Mouse (Mus musculus) small intestine, adult 2 months (tissue): ENCODE data around the gene Plce1. TPM values are rescaled to one million over a fixed set of nuclear protein-coding genes. Genes with fewer than 3 reads are reported as not detected.

Experiments
- H3K27ac ChIP-seq: fragments of 200-500 bp; 2 replicates; pipeline ENCODE4 v1.5.1; 2012; ENCODE audit warnings: low read depth, low read length, control low read depth, inconsistent platforms; ENCODE audit not compliant: insufficient read depth
- H3K27me3 ChIP-seq: fragments of 200-500 bp; 2 replicates; pipeline ENCODE4 v1.6.1; 2012; ENCODE audit warnings: mild to moderate bottlenecking, moderate library complexity, low read length, inconsistent platforms; ENCODE audit not compliant: control insufficient read depth, insufficient read depth
- H3K36me3 ChIP-seq: fragments of 200-500 bp; 2 replicates; pipeline ENCODE4 v1.6.1; 2012; ENCODE audit warnings: mild to moderate bottlenecking, low read length, control low read depth, inconsistent platforms; ENCODE audit not compliant: control insufficient read depth, insufficient read depth
- H3K4me1 ChIP-seq: fragments of 200-500 bp; 2 replicates; pipeline ENCODE4 v1.6.1; 2012; ENCODE audit warnings: low read length, inconsistent platforms, mixed read lengths; ENCODE audit not compliant: control insufficient read depth, insufficient read depth, insufficient read length
- H3K4me3 ChIP-seq: fragments of 200-500 bp; 2 replicates; pipeline ENCODE4 v1.5.1; 2012; ENCODE audit warnings: low read depth, mild to moderate bottlenecking, control low read depth, inconsistent platforms, low read length, moderate library complexity
- CTCF ChIP-seq: fragments of 200-500 bp; IDR thresholded peaks from 2 replicates; pipeline ENCODE4 v1.5.1; 2012; ENCODE audit warnings: low read depth, mild to moderate bottlenecking, control low read depth, inconsistent platforms, low read length, moderate library complexity, mixed read lengths; ENCODE audit not compliant: insufficient replicate concordance, insufficient read length; ENCODE audit errors: extremely low read depth
- POLR2A ChIP-seq: fragments of 200-500 bp; IDR thresholded peaks from 2 replicates; pipeline ENCODE4 v1.6.1; 2012; ENCODE audit warnings: low read depth, mild to moderate bottlenecking, control low read depth, inconsistent platforms, low read length, moderate library complexity
- WGBS: fragments of 180-500 bp; shearing (Covaris S2); methylation state at CpG from one replicate; pipeline ENCODE4 v1.1.7; 2018; 5-methylcytosine and 5-hydroxymethylcytosine counted together
- polyA plus RNA-seq: library from polyadenylated mRNA; depleted of rRNA; stranded (reverse); fragments of >200 nt; gene quantifications from 2 replicates; pipeline ENCODE4 v1.2.3, GENCODE M21; 2012

Gene Plce1
- polyA plus RNA-seq, 1 experiment: 2.6 TPM

- H3K27ac ChIP-seq: no peak overlapping the region
- H3K4me1 ChIP-seq: peaks cover 6% of the 10 kb centered on the region; the same call in 1 of the 2 replicates
- 83% methylated on average over 1 of the region's 1 CpGs for WGBS
- no peaks in the 10 kb centered on the region for H3K36me3 ChIP-seq
- TF ChIP-seq POLR2A (no peak), CTCF (no peak)
- no peaks in the 10 kb centered on the region for H3K27me3 ChIP-seq
- no peak overlapping the region for H3K4me3 ChIP-seq
Observed at GRCm38 (mm10) chr19:38582861-38583260, 102.0 kb downstream of the Plce1 start.

- H3K4me1 ChIP-seq: peaks cover 6% of the 10 kb centered on the region
- WGBS: 15% methylated on average over 5 of the region's 5 CpGs
- H3K36me3 ChIP-seq: no peaks in the 10 kb centered on the region
- TF ChIP-seq POLR2A: no peak
- no peak for TF ChIP-seq CTCF
- no peak overlapping the region for H3K27ac ChIP-seq
- H3K4me3 ChIP-seq: no peak overlapping the region
- no peaks in the 10 kb centered on the region for H3K27me3 ChIP-seq
Observed at GRCm38 (mm10) chr19:38587559-38587958, 106.7 kb downstream of the Plce1 start.

DNA sequence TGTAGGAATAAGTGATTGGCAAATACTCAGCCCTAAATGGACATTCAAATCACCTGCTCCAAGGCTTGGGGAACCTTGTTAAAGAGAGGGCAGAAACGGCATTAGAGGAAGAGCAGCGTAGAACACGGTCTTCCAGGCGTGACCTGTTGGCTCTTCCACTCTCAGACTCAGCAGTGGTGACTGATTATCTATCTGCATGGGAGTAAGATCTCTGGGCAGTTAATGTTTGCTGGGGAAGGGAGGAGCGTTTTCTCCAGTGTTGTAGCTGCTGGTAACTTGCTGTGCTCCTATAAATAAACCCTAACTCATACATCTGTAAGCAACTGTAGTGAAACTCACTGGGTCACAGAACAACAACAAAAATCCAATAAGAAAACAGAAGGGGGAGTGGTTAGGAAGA is 108.6 kb downstream of the Plce1 start:
- Histone ChIP-seq H3K36me3 (no peaks in the 10 kb centered on the region), H3K27ac (no peak overlapping the region), H3K4me1 (peaks cover 6% of the 10 kb centered on the region), H3K4me3 (no peak overlapping the region), H3K27me3 (no peaks in the 10 kb centered on the region)
- WGBS: 66% methylated on average over 5 of the region's 5 CpGs
- TF ChIP-seq CTCF (no peak), POLR2A (no peak)

DNA sequence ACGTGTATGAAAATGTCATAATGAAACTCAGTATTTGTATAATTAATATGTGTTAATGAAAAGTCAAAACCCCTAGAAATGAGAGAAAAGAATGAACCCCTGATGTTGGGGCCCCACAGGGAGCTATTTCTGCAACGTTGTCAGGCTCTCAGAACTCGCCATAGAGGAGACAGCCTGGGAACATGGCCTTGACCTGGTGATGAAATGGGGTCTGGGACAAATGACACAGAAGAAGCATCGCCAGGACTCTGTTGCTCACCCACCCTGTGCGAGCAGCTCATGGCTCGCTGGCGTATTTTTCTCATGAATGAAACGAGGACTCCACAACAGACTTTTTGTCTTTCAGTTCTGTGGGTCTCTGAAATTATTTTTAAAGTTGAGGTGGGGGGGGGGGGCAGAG is 109.0 kb downstream of the Plce1 start:
- H3K27me3 ChIP-seq: no peaks in the 10 kb centered on the region
- peaks cover 6% of the 10 kb centered on the region for H3K4me1 ChIP-seq
- no peak overlapping the region for H3K4me3 ChIP-seq
- no peaks in the 10 kb centered on the region for H3K36me3 ChIP-seq
- TF ChIP-seq CTCF: no peak
- TF ChIP-seq POLR2A: no peak
- no peak overlapping the region for H3K27ac ChIP-seq
- 86% methylated on average over 8 of the region's 8 CpGs for WGBS

DNA sequence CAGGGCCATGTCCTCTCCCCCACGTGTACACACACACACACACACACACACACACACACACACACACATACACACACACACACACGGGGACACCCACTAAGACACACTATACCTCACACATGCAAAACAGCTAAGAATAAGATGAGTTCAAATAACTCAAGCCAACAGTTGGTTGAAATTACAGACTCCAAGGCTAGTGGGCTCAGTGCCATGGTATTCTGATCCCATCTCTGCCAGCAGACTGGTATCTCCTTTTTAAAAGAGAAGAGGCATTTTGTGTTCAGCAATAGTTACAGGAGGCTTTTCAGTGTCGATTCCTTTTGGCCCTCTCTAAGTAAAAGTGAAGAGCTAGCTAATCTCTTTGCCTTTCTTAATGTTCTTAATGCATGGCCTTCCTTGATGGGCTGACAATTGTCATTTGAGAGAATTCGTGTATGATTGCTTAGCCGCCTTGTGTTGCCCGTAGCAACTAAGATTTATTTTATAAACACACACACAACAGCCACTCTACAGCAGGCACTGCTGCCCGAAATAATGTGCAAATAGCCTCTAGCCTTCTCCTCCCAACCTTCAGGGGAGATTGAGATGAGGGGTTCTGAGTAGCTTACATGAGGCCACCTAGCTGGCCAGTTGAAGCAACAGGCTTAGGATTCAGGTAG is 111.8 kb downstream of the Plce1 start:
- Histone ChIP-seq H3K4me3 (no peak overlapping the region), H3K27me3 (no peaks in the 10 kb centered on the region), H3K36me3 (no peaks in the 10 kb centered on the region), H3K27ac (no peak overlapping the region), H3K4me1 (peaks cover 2% of the 10 kb centered on the region)
- TF ChIP-seq CTCF (no peak), POLR2A (no peak)
- 65% methylated on average over 7 of the region's 7 CpGs for WGBS

DNA sequence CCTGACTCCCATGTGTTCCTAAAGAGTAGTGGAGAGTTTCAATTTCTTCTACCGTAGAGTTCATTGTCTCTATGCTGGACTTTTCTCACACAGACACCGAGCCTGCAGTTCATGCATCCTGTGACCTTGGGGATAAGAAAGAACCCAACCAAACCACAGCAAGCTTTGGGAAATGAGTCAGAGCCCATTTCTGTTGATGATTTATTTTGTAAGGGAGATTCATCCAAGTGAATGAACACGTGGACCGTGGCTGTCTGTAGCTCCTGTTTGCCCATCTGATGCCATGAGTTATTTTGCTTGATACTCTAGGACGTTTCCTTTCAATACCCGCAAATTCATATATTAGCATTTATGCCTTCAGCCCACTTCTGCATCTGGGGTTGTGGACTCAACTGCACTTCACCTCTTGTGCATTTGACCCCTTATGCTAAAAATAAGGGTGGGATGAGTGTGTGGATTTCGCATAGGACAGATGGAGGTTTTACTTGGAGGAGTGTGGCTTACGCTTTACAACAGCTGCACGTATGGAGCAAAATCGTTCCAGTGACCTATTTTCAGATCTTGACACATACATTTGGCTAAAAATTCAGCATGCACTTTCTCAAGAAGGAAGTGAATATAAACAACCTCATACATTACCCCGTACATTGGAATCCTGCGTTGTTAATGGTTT is 112.5 kb downstream of the Plce1 start:
- Histone ChIP-seq H3K4me3 (no peak overlapping the region), H3K36me3 (no peaks in the 10 kb centered on the region), H3K27ac (no peak overlapping the region), H3K27me3 (no peaks in the 10 kb centered on the region), H3K4me1 (peaks cover 5% of the 10 kb centered on the region)
- no peak for TF ChIP-seq POLR2A
- TF ChIP-seq CTCF: no peak
- WGBS: 72% methylated on average over 12 of the region's 12 CpGs

DNA sequence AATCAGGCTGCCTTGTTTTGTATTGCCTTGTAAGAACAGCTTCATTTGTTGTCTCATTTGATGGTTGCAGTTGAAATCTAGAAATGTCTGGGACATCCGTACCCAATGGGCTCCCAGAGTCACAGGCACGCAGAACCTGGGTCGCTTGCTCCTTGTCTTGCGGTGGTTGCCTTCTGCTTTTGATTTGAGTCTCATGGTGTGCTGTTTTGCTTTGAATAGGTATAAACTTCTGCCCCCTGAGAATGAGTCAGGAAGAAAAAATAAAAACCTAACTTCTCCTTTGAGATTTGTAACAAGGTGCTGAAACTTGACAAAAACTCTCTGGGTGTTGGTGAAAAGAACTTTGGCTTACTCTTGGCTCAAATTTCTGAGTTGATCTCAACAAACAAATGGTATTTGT is 115.2 kb downstream of the Plce1 start:
- Histone ChIP-seq H3K4me3 (no peak overlapping the region), H3K4me1 (peaks cover 18% of the 10 kb centered on the region), H3K36me3 (no peaks in the 10 kb centered on the region), H3K27me3 (no peaks in the 10 kb centered on the region), H3K27ac (no peak overlapping the region)
- WGBS: 84% methylated on average over 4 of the region's 4 CpGs
- TF ChIP-seq POLR2A: no peak
- TF ChIP-seq CTCF: no peak
